Mouse (Mus musculus) heart, embryonic 14.5 days (tissue): Measurements from ENCODE around the gene Rpa1. TPM values are rescaled to one million over a fixed set of nuclear protein-coding genes. Genes with fewer than 3 reads are reported as not detected.

ENCODE experiments used
- ATAC-seq: fragments of 200-750 bp; cut with Nextera tagmentation; 2 replicates; pipeline ENCODE4 v1.8.0; 2017; ENCODE audit warnings: low read depth, moderate TSS enrichment; ENCODE audit not compliant: insufficient number of reproducible peaks, insufficient read depth, low FRiP score
- H3K27ac ChIP-seq, 2 experiments: fragments of 200-500 bp in 1 of 2; fragments of 300-500 bp in 1 of 2; sonication (generic) in 1 of 2; replicated peaks in 1 of 2; 2 replicates each; pipeline ENCODE4 v1.5.1; 2012 to 2014; ENCODE audit warnings: low read depth in 2 of 2, low read length in 2 of 2, control low read depth in 1 of 2, mild to moderate bottlenecking in 1 of 2, mixed read lengths in 1 of 2; ENCODE audit not compliant: control insufficient read depth in 1 of 2, insufficient read depth in 1 of 2
- H3K27me3 ChIP-seq: fragments of 300-500 bp; sonication (generic); 2 replicates; pipeline ENCODE4 v1.6.1; 2014; ENCODE audit warnings: mild to moderate bottlenecking, low read length, control low read depth; ENCODE audit not compliant: control insufficient read depth, insufficient read depth
- H3K36me3 ChIP-seq: fragments of 300-500 bp; sonication (generic); 2 replicates; pipeline ENCODE4 v1.6.1; 2014; ENCODE audit warnings: mild to moderate bottlenecking, control low read depth, low read length, mixed read lengths; ENCODE audit not compliant: control insufficient read depth, insufficient read depth
- H3K4me1 ChIP-seq, 2 experiments: fragments of 200-500 bp in 1 of 2; fragments of 300-500 bp in 1 of 2; sonication (generic) in 1 of 2; 2 replicates each; pipeline ENCODE4 v1.6.1; 2012 to 2014; ENCODE audit warnings: low read length in 2 of 2, control low read depth in 1 of 2, mixed read lengths in 1 of 2; ENCODE audit not compliant: control insufficient read depth in 2 of 2, insufficient read depth in 2 of 2
- H3K4me2 ChIP-seq: fragments of 300-500 bp; sonication (generic); 2 replicates; pipeline ENCODE4 v1.6.1; 2014; ENCODE audit warnings: mild to moderate bottlenecking, low read length
- H3K4me3 ChIP-seq, 2 experiments: fragments of 200-500 bp in 1 of 2; fragments of 300-500 bp in 1 of 2; sonication (generic) in 1 of 2; 2 replicates each; pipeline ENCODE4 v1.5.1; 2012 to 2014; ENCODE audit warnings: low read length in 2 of 2, mild to moderate bottlenecking in 2 of 2, control low read depth in 1 of 2, low read depth in 1 of 2, moderate library complexity in 1 of 2; ENCODE audit not compliant: control insufficient read depth in 1 of 2, insufficient read depth in 1 of 2
- H3K9ac ChIP-seq: fragments of 300-500 bp; sonication (generic); 2 replicates; pipeline ENCODE4 v1.6.1; 2014; ENCODE audit warnings: mild to moderate bottlenecking, low read length
- H3K9me3 ChIP-seq: fragments of 300-500 bp; sonication (generic); 2 replicates; pipeline ENCODE4 v1.6.1; 2016; ENCODE audit warnings: low read length, control low read depth; ENCODE audit not compliant: control insufficient read depth
- WGBS: fragments of 180-500 bp; shearing (Covaris S2); extraction: QIAGEN DNeasy Blood & Tissue Kit; methylation state at CpG from one replicate; pipeline ENCODE4 v1.1.7; 2014; 5-methylcytosine and 5-hydroxymethylcytosine counted together
- polyA plus RNA-seq: library from polyadenylated mRNA; unstranded; fragments of >200 nt; fragmentation: Nextera tagmentation; extraction: Ambion mirVana; gene quantifications from 2 replicates; pipeline ENCODE4 v1.2.1, GENCODE M21; 2014

The Rpa1 gene
- polyA plus RNA-seq, 1 experiment from 2014 or later: 82.8 TPM

GRCm38 (mm10) chr11:75279342-75280065, 68.6 kb downstream of the Rpa1 start:
- peak overlapping the region; percentile 59 for H3K9ac ChIP-seq
- H3K27me3 ChIP-seq: 0 out of 2 replicates have a peak, but pooled peaks cover 4% of the 10 kb centered on the region
- H3K27ac ChIP-seq: peak overlapping the region; percentile 63 to 66
- H3K4me1 ChIP-seq: peaks cover 45 to 57% of the 10 kb centered on the region in 2 experiments
- H3K4me3 ChIP-seq: peak overlapping the region; percentile 9 to 27
- no peaks in the 10 kb centered on the region for H3K36me3 ChIP-seq
- WGBS: 7% methylated on average over 16 of the region's 16 CpGs
- H3K4me2 ChIP-seq: peak overlapping the region; percentile 62
- H3K9me3 ChIP-seq: no peaks in the 10 kb centered on the region
- no peak for ATAC-seq

DNA sequence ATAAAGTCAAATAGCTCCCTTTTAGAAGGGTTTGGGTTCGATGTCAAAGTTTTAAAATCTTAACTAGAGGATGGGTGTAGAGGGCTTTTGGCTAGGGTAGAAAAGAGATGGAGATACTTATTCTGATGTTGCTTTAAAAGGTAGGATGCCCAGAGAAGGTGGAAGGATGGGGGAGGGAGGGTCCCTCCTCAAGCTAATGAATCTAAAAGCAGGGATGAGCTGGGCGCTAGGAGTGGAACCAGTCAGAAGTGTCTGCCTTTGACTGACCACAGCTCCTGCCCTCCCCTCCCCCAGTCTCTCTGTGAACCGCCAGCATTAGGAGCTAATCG, 69.1 kb downstream of the Rpa1 start:
- Histone ChIP-seq H3K27ac (peak overlapping the region; percentile 63 to 66), H3K4me3 (peak overlapping the region; percentile 9 to 27), H3K9me3 (no peaks in the 10 kb centered on the region), H3K4me2 (peak overlapping the region; percentile 62), H3K9ac (peak overlapping the region; percentile 59), H3K36me3 (no peaks in the 10 kb centered on the region), H3K27me3 (0 out of 2 replicates have a peak, but pooled peaks cover 4% of the 10 kb centered on the region), H3K4me1 (peaks cover 49 to 61% of the 10 kb centered on the region in 2 experiments)
- ATAC-seq: no peak
- WGBS: 18% methylated on average over 3 of the region's 4 CpGs

DNA sequence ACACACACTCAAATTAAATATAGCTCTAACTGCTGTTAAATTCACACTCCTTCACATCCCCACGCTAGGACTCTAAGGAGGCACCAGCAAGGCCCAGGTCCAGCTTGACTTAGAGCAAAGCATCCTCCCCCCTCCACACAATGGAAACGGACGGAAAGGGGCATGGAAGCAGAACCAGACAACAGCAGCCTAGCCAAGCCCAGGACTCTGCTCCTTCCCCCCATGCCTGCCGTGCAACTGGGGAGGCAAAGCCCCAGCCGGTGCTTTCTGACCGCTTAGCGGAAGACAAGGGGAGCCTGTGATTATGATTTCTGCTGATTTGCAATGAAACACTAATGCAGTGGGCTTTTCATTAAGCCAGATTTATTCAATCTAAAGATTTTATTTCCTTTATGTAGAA, 70.0 kb downstream of the Rpa1 start:
- Histone ChIP-seq H3K36me3 (no peaks in the 10 kb centered on the region), H3K4me3 (no peak overlapping the region), H3K4me2 (no peak overlapping the region), H3K9me3 (no peaks in the 10 kb centered on the region), H3K27ac (no peak overlapping the region; a peak in 1 of 4 replicates), H3K9ac (no peak overlapping the region), H3K27me3 (0 out of 2 replicates have a peak, but pooled peaks cover 2% of the 10 kb centered on the region), H3K4me1 (peaks cover 54 to 66% of the 10 kb centered on the region in 2 experiments)
- 64% methylated on average over 7 of the region's 7 CpGs for WGBS
- ATAC-seq: no peak

- ATAC-seq: peak; percentile 76
- Histone ChIP-seq H3K4me3 (no peak overlapping the region), H3K9ac (peak overlapping the region; percentile 57), H3K9me3 (no peaks in the 10 kb centered on the region), H3K4me2 (peak overlapping the region; percentile 37), H3K36me3 (no peaks in the 10 kb centered on the region), H3K27ac (peak overlapping the region; percentile 83 to 86), H3K27me3 (no peaks in the 10 kb centered on the region), H3K4me1 (peaks cover 49 to 65% of the 10 kb centered on the region in 2 experiments)
- WGBS: 17% methylated on average over 6 of the region's 6 CpGs
Observed at GRCm38 (mm10) chr11:75275035-75275434, 73.1 kb downstream of the Rpa1 start.

- Histone ChIP-seq H3K27me3 (no peaks in the 10 kb centered on the region), H3K4me2 (no peak overlapping the region), H3K27ac (no peak overlapping the region; a peak in 1 of 4 replicates), H3K9me3 (no peaks in the 10 kb centered on the region), H3K36me3 (no peaks in the 10 kb centered on the region), H3K9ac (peak overlapping the region; percentile 6; the same call in 1 of the 2 replicates), H3K4me3 (no peak overlapping the region), H3K4me1 (peaks cover 44 to 55% of the 10 kb centered on the region in 2 experiments)
- ATAC-seq: no peak
- WGBS: 25% methylated on average over 8 of the region's 8 CpGs
Observed at GRCm38 (mm10) chr11:75273466-75273865, 74.7 kb downstream of the Rpa1 start.

DNA sequence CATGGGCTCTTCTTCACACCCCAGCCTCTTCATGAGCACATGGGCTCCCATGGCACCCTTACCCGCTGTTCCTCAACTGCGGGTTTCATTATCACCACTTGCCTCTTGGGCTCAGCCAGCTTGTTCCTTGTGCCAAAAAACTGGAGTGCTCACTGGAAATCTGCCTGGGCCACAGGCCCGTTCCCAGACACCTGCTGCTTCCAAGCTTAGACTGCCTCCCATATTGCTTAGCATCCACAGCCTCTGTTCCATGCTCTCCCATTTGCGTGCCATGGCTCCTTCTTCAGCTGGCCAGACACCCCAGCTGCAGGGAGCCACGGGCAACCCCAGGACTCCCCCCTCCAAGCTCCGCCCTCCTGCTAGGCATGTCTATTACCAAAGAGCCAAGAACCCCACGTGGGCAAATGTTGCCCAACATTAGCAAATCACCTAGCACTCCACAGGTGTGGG, 77.1 kb downstream of the Rpa1 start:
- H3K9me3 ChIP-seq: no peaks in the 10 kb centered on the region
- no peak overlapping the region for H3K27ac ChIP-seq
- H3K4me3 ChIP-seq: no peak overlapping the region
- H3K36me3 ChIP-seq: peaks cover 6% of the 10 kb centered on the region
- ATAC-seq: no peak
- no peaks in the 10 kb centered on the region for H3K27me3 ChIP-seq
- WGBS: 57% methylated on average over 7 of the region's 7 CpGs
- H3K4me2 ChIP-seq: no peak overlapping the region
- peaks cover 50 to 66% of the 10 kb centered on the region in 2 experiments for H3K4me1 ChIP-seq
- H3K9ac ChIP-seq: no peak overlapping the region

DNA sequence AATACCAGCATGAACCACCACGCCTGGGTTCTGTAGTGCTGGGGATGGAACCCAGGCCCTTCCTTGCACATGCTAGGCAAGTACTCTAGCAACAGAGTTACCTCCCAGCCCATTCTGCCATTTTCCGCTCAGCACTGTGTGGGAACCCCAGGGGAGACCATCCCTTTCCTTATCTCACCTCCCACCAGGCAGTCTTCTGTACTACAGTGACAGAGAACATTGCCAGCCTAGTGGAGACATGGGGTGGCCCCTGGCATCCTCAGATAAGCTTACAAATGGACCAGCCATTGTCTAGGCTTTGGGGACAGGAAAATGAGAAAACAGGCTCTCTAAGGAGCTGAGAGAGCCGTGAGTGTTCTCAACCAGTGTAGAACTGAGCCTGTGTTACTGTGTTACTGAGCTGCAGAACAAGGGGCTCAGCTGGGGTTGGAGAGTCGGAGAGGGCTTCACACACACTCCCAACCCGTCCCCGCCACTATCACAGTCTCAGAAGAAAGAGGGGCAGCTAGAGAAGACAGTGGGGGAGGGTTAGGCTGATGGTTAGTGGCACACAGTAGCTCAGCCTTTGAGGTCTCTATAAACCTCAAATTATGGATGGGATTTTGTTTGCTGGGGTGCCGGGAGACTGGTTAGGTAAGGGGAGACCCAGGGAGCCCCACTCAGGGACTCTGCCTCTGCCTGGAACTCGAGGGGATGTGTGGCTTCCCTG, 77.7 kb downstream of the Rpa1 start:
- no peak overlapping the region for H3K9ac ChIP-seq
- H3K4me1 ChIP-seq: peaks cover 48 to 60% of the 10 kb centered on the region in 2 experiments
- WGBS: 59% methylated on average over 8 of the region's 8 CpGs
- peaks cover 8% of the 10 kb centered on the region for H3K36me3 ChIP-seq
- H3K27ac ChIP-seq: no peak overlapping the region
- H3K9me3 ChIP-seq: no peaks in the 10 kb centered on the region
- no peaks in the 10 kb centered on the region for H3K27me3 ChIP-seq
- no peak overlapping the region for H3K4me2 ChIP-seq
- ATAC-seq: no peak
- no peak overlapping the region for H3K4me3 ChIP-seq
